Mouse (Mus musculus): ENCODE data around the gene Ifi27l2a.
"Not testable (repeated sequence)": the region's sequence is repeated elsewhere in the genome, so short reads cannot be mapped to it uniquely, and the experiment has no call there.

Ifi27l2a gene

GRCm38 (mm10) chr12:103443524-103443923, at the start of gene Ifi27l2a:
Ifi27l2a (minus strand) TSS chr12:103443680.
- no peak for DNase-seq (ENCODE audit: low spot score in 2 of 2)

DNA sequence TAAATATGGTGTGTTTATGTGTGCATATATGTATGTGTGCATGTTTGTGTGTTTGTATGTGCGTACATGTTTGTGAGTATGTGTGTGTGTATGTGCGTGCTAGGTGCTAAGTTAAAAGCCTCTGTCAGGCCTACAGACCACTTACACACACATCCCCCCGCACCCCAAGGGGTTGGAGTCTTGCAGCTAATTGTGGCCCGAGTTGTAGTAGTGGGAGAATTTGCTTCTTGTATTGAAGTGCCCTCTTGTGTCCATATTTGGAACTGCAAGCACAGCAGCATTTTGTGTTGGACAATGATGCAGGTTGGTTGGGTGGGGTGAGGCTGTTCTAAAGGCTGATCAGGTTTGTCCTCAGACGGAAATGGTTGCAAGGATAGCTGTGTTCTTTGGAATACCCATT, 49.3 kb upstream of the Ifi27l2a start:
- peak; percentile 31 to 59 for DNase-seq (ENCODE audit: low spot score in 2 of 2)

- no peak for DNase-seq (ENCODE audit: low spot score in 2 of 2)
These were observed 47.7 kb upstream of the Ifi27l2a start for GRCm38 (mm10) chr12:103491091-103491730.

GRCm38 (mm10) chr12:103487750-103488149, 44.3 kb upstream of the Ifi27l2a start:
- no peak for DNase-seq (ENCODE audit: low spot score in 2 of 2)

DNA sequence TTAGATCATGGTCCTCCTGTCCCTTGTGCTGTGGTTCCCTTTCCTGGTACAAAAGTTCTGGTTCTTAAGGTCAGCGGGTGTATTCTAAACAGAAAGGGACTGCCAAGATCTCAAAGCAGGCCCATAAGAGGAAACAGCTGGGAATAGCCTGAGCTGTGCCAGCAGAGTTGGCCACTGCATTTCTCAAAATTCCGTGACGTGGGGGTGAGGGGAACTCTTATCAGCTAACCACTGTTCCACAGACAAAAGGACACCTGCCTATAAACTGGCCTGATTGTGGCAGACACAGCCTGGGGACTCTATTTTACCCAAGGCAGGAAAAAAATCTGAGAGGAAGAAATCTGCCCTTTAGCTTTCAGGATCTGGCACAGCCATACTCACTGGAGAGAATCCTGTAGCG, 43.8 kb upstream of the Ifi27l2a start:
- DNase-seq (ENCODE audit: low spot score in 2 of 2): no peak

- DNase-seq (ENCODE audit: low spot score in 2 of 2): no peak
These were observed 43.2 kb upstream of the Ifi27l2a start for GRCm38 (mm10) chr12:103486726-103487125.

DNA sequence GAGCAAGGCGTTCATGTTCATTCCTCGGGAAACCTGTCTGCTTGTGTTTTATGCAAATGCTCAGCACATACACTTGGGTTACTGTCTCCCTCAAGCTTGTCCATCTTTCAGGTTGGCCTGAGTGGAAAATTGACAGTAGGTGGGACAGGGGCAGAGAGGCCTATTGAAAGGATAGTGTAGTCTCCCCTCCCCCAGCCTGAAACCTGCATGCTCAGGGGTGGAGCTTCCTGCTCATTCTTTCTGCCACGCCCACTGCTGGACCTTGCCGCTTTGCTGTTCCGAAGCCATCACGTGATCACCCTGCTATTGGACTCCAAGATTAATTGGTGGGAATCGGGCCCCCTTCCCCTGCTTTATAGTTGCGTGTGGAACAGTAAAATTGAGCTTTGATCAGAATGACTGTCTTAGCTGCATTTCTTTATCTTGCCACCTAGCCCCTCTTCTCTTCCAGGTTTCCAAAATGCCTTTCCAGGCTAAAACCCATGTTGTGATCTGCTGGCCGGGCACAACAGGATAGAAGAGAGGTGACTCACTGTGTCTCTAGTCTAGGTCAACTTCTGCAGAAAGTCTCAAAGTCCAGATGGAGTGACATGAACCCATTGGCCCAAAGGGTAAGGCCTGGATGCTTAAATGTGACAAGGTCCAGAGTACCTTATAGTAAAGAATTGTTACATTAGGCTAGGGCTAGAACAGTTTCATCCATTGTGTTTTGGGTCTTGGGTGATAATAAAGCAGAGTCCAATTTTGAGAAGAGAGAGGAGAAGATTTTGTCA, 40.9 kb upstream of the Ifi27l2a start:
- not testable (repeated sequence) for DNase-seq (ENCODE audit: low spot score in 2 of 2)

DNA sequence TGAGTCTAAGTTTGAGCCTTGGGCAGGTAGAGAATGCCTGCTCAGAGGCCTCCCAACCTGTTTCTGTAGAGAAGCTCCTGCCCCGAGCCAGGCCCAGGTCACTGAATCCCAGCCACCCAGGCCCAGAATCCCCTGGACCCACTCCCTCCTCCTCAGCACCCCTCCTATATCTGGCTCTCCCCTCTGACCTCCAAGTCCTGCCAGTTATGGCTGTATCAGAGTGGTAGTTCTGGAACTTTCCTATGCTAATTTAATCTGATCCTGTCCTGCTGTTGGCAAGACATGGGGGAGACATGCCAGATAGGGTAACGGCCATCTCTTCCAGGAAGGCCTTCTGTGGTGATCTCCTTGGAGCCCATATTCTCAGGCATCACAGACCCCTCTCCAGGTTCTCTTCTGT, 39.3 kb upstream of the Ifi27l2a start:
- no peak for DNase-seq (ENCODE audit: low spot score in 2 of 2)

DNA sequence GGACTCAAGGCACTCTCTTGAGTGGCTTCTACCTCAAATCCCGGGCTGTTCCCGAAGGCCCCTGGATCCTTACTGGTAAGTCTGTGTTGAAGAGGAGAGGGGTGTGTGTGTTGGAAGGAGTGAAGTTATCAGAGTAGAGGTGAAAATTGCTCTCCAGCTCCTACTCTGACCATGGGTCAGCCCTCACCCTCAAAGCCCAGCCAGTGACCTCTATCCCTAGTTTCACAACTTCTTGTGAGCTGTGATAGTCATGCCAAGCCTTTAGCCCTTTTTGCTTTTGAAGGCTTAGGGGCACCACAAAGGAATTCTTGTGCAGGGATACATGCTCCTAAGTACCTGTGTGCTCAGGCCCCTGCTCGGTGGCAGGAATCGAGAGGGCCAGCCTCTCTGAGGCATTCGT, 38.2 kb upstream of the Ifi27l2a start:
- no peak for DNase-seq (ENCODE audit: low spot score in 2 of 2)

- no peak for DNase-seq (ENCODE audit: low spot score in 2 of 2)
These were observed 34.1 kb upstream of the Ifi27l2a start for GRCm38 (mm10) chr12:103477461-103478015.

DNA sequence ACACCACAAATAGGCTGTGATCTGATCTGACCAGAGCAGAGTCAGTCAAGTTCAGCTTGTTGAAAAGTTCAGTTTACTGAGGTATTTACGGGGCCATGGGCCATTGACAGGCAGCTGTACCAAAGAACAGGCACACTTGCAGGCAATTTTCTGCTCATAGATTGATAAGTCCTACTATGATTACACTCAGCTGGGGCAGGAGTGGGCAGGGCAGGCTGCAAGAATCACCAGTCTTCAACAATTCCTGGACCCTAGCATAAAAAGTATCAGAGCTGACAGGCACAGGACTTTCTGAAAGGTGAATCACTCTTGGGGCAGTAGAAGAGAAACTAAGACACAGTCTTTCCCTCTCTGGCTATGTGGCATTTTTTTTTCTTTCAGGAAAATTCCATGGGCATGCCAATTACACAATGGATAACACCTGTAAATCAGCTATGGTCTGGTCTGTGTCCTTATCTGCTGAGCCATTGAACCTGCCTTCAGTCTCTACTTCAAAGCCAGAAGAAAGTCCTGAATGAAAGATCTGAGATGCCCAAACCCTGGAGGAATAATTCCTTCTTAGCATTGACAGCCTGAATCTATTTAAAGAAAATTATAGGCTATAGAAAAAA, 33.4 kb upstream of the Ifi27l2a start:
- no peak for DNase-seq (ENCODE audit: low spot score in 2 of 2)

DNA sequence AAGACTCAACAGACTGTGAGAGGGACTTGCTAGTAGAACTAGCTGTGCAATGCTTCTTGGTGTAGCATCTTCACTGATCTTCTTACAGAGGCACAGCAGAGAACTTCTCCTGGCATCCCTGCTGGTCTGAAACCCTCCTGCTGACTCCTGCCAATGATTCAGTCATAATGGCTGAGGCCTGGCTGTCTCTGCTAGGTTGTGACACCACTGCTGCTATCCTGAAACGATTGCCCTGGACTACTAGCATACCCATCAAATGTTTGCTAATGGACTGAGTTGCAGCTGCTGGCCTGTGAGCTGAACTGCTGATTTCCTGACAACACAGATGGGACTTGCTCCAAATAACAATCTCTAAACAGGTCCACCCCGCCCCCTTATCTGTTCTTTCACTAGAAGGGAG, 31.0 kb upstream of the Ifi27l2a start:
- no peak for DNase-seq (ENCODE audit: low spot score in 2 of 2)

- no peak for DNase-seq (ENCODE audit: low spot score in 2 of 2)
These were observed 13.7 kb upstream of the Ifi27l2a start, which contains the start of gene Ifi27l2b for GRCm38 (mm10) chr12:103457140-103457539. Ifi27l2b (minus strand) TSS chr12:103457223.

DNA sequence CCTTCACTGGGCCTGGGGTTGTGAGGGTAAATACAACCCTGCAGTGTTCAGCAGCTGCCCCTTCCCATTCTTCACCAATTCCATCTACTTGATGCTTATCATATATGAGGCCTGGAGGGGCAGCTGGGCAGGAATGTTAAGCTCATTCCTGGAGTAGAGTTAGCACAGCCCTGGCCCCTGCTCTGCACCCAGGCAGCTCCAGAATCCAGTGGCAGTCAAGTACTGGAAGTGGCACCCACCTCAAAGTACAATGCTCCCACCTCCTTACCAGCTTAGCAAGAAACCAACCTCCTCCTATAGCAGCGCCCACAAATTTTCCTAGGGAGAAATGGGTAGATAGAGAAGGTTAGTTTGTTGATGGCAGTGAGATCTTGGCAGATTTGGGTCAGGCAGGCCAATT, 13.2 kb upstream of the Ifi27l2a start:
- DNase-seq (ENCODE audit: low spot score in 2 of 2): not testable (repeated sequence)

DNA sequence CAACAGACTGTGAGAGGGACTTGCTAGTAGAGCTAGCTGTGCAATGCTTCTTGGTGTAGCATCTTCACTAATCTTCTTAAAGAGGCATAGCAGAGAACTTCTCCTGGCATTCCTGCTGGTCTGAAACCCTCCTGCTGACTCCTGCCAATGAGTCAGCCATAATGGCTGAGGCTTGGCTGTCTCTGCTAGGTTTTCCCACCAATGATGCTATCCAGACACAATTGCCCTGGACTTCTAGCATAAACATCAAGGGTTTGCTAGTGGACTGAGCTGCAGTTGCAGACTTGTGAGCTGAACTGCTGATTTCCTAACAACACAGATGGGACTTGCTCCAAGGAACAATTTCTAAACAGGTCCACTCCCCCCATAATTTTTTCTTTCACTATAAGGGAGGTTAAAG, 9.9 kb upstream of the Ifi27l2a start:
- DNase-seq (ENCODE audit: low spot score in 2 of 2): no peak

- no peak for DNase-seq (ENCODE audit: low spot score in 2 of 2)
These were observed 1.6 kb upstream of the Ifi27l2a start for GRCm38 (mm10) chr12:103445060-103445459.

- DNase-seq (ENCODE audit: low spot score in 2 of 2): not testable (repeated sequence)
These were observed 781 bp upstream of the Ifi27l2a start for GRCm38 (mm10) chr12:103444261-103444660.

DNA sequence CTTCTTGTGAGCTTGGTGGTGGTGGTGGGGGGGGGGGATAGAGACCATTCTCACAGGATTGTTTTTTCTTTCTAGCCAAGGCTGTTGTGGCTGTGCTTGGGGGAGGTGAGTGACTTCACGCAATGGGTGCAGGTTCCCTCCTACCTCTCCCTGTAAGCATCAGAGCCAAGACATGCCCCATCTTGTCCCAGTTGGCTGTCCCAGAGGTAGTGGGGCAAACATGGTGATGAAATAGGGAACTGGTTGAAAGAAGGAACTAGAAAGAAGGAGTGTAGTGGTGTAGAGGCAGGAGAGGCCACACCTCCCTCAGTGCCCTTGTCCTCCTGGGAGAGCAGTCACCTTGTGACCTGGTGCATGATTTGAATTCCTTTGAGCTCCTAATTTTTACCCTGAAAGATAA, 5.9 kb downstream of the Ifi27l2a start:
- DNase-seq (ENCODE audit: low spot score in 2 of 2): no peak

- no peak for DNase-seq (ENCODE audit: low spot score in 2 of 2)
These were observed 8.6 kb downstream of the Ifi27l2a start for GRCm38 (mm10) chr12:103434861-103435260.

DNA sequence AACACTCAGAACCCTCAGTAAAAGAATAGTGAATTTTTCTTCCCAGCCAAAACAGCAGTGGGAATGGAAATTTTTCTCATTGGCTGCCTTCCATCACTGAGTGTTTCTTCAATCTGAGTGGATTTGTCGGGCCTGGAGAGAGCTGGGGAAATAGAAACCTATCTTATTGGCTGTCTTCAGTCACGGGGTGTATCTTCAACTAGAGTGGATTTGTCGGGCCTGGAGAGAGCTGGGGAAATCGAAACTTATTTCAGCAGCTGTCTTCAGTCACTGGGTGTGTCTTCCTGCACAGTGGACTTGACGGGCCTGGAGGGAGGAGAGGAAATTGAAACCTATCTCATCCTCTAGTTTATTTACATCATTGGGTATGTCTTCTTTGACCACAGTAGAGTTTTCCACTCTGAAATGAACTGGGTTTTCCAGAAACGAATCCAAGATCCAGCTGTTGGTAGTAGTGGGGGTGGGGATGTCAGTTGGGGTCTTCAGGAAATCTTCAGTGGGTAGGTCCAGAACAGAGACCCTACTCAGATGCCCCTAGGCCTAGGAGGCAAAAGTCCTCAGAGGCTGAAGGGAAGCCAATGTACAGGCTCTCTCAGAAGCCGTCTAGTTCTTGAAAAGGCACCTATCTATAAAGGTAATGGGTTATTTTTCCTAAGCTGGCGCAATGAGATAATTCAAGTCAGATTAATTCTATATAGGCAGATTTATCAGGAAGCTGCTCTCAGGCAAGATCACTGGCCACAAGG, 9.3 kb downstream of the Ifi27l2a start, which contains the start of gene Ifi27:
Ifi27 (plus strand) TSS at position 226 of the 746 bp plus-strand sequence.
- peak in 1 of 2 experiments; percentile 77 for DNase-seq (ENCODE audit: low spot score in 2 of 2)

GRCm38 (mm10) chr12:103433430-103433829, 10.1 kb downstream of the Ifi27l2a start:
- no peak for DNase-seq (ENCODE audit: low spot score in 2 of 2)

DNA sequence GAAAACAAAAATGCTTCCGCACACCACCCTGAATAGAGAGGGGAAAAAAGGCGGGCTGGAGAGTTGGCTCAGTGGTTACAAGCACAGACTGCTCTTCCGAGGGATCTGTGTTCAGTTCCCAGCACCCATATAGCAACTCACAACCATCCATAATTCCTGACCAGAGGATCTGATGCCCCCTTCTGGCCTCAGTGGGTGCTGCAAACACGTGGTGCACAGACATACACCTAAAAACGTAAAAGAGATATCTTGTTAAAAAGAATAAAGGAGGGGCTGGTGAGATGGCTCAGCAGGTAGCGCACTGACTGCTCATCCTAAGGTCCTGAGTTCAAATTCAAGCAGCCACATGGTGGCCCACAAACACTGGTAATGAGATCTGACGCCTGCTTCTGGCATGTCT, 16.8 kb downstream of the Ifi27l2a start:
- no peak for DNase-seq (ENCODE audit: low spot score in 2 of 2)
